Mouse (Mus musculus) testis, adult 10 weeks (tissue): ENCODE data around the gene Diras1. TPM values are rescaled to one million over a fixed set of nuclear protein-coding genes. Genes with fewer than 3 reads are reported as not detected.

Experiments used
- polyA plus RNA-seq: library from polyadenylated mRNA; stranded (reverse); fragments of 350-450 nt; fragmentation: Illumina TruSeq; extraction: RNeasy Lipid Tissue Mini Kit (QIAGEN cat#74804); gene quantifications from one replicate; pipeline ENCODE4 v1.2.3, GENCODE M21; 2014; ENCODE audit warnings: low read depth, low replicate concordance

Diras1 gene
- 0.17 TPM for polyA plus RNA-seq

DNA sequence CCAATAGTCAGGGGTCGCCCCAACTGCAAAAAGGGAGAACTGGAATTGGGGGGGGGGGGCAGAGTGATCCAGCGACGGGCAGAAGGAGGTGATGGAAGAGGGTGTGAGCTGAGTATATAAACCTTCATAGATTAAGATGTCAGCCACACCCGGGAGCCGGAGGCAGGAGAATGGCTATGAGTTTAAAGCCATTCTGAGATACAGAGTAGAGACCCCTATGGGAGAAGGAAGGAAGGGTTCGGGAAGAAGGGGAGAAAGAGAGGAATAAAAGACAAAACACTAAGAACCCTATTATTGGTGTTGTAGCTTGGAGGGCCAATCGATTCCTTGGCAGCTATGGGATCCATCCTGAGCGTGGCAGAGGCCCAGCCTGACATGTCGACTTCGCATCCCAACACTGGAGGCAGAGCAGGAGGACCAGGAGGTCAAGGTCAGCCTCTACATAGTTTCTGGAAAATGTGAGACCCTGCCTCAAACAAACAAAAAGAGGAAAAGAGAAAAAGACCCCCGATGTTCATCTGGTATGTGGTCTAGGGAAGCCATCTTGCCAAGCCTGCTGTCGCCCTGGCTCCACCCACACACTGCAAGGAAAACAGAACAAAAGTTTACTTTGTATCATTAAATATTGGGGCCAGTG, at the start of gene Diras1:
Gene Diras1 (minus strand): TSS at position 24 of the 637 bp plus-strand sequence.

DNA sequence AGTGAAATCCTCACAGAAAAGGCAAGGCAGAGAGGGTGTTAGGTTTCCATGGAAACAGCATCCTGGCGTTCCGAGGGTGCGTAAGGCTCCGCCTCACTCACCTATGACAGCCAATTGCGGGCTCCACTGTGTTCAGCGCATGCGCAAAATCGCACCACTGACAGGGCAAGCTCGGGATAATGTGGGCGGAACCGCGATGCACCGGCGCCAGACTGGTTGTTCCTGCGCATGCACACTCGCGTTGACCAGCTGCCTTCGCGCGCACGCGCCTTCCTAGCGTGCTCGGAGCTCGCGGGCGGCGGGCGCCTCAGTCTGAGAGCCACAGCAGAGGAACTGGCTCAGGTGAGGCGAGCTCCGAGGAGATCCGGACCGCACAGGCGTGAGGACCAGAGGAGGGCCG, 44.4 kb upstream of the Diras1 start, which contains the start of gene Thop1:
Gene Thop1 (plus strand): TSS at position 200 of the 400 bp plus-strand sequence.

GRCm38 (mm10) chr10:81059603-81060543, 34.4 kb upstream of the Diras1 start, which contains the start of gene Sgta:
TSS of gene Sgta (minus strand) at chr10:81060181.

GRCm38 (mm10) chr10:81036988-81037580, 11.6 kb upstream of the Diras1 start, which contains the start of gene Slc39a3:
TSS of gene Slc39a3 (minus strand) at chr10:81037426.

GRCm38 (mm10) chr10:81014393-81015384, 10.8 kb downstream of the Diras1 start, which contains the start of gene Gng7:
TSS of gene Gng7 (minus strand) at chr10:81014945.

Other genes with a start within 250 kb of the Diras1 start
- 5.3 TPM for gene Sf3a2, start 227.5 kb downstream of the Diras1 start, polyA plus RNA-seq
- gene Plekhj1, start 227.0 kb downstream of the Diras1 start, polyA plus RNA-seq, result 3.8 TPM
- gene Amh, start 220.4 kb downstream of the Diras1 start, polyA plus RNA-seq, result not detected
- not detected for gene Jsrp1, start 212.2 kb downstream of the Diras1 start, polyA plus RNA-seq
- gene Oaz1, start 199.0 kb downstream of the Diras1 start, polyA plus RNA-seq, result 30.7 TPM
- 0.06 TPM for gene Lingo3, start 181.6 kb downstream of the Diras1 start, polyA plus RNA-seq
- gene Lsm7, start 170.5 kb downstream of the Diras1 start, polyA plus RNA-seq, result 2.3 TPM
- 1.7 TPM for gene Sppl2b, start 170.4 kb downstream of the Diras1 start, polyA plus RNA-seq
- gene Tmprss9, start 153.8 kb downstream of the Diras1 start, polyA plus RNA-seq, result not detected
- not detected for gene Timm13, start 124.7 kb downstream of the Diras1 start, polyA plus RNA-seq
- 1.6 TPM for gene Lmnb2, start 107.4 kb downstream of the Diras1 start, polyA plus RNA-seq
- gene Gadd45b, start 95.6 kb downstream of the Diras1 start, polyA plus RNA-seq, result 3.8 TPM
- gene Gng7, start 10.7 kb downstream of the Diras1 start, polyA plus RNA-seq, result 0.27 TPM
- gene Slc39a3, start 11.8 kb upstream of the Diras1 start, polyA plus RNA-seq, result 0.71 TPM
- 3.3 TPM for gene Sgta, start 34.5 kb upstream of the Diras1 start, polyA plus RNA-seq
- 3.0 TPM for gene Thop1, start 44.4 kb upstream of the Diras1 start, polyA plus RNA-seq
- 0.08 TPM for gene Creb3l3, start 73.2 kb upstream of the Diras1 start, polyA plus RNA-seq
- gene Map2k2, start 80.3 kb upstream of the Diras1 start, polyA plus RNA-seq, result 3.2 TPM
- 1.8 TPM for gene Zbtb7a, start 109.6 kb upstream of the Diras1 start, polyA plus RNA-seq
- 0.78 TPM for gene Pias4, start 142.3 kb upstream of the Diras1 start, polyA plus RNA-seq
- gene Eef2, start 151.0 kb upstream of the Diras1 start, polyA plus RNA-seq, result 18.1 TPM
- not detected for gene Dapk3, start 157.3 kb upstream of the Diras1 start, polyA plus RNA-seq
- 0.28 TPM for gene 4930442H23Rik, start 158.2 kb upstream of the Diras1 start, polyA plus RNA-seq
- gene Nmrk2, start 176.4 kb upstream of the Diras1 start, polyA plus RNA-seq, result not detected
- gene Atcay, start 205.2 kb upstream of the Diras1 start, polyA plus RNA-seq, result 0.06 TPM
- 0.76 TPM for gene Zfr2, start 207.5 kb upstream of the Diras1 start, polyA plus RNA-seq
- gene Matk, start 227.3 kb upstream of the Diras1 start, polyA plus RNA-seq, result not detected
- 6.4 TPM for gene Mrpl54, start 241.3 kb upstream of the Diras1 start, polyA plus RNA-seq
- gene Apba3, start 241.3 kb upstream of the Diras1 start, polyA plus RNA-seq, result 4.4 TPM